Mouse (Mus musculus) myocyte (in vitro differentiated cells): ENCODE measurements around the gene Ganc.

Experiments used
- CEBPB ChIP-seq: IDR thresholded peaks from 2 replicates; pipeline ENCODE4 v1.6.1; 2011; ENCODE audit warnings: mild to moderate bottlenecking, moderate library complexity; ENCODE audit not compliant: poor library complexity, insufficient read depth, severe bottlenecking
- E2F4 ChIP-seq: IDR thresholded peaks from one replicate; pipeline ENCODE4 v1.6.1; 2011; ENCODE audit warnings: mild to moderate bottlenecking, control low read depth, moderate library complexity; ENCODE audit not compliant: insufficient read depth
- MAX ChIP-seq: IDR thresholded peaks from one replicate; pipeline ENCODE4 v1.6.1; 2011; ENCODE audit warnings: low read depth, mild to moderate bottlenecking, control low read depth
- MYOD1 ChIP-seq, 3 experiments: IDR thresholded peaks; one replicate each; pipeline ENCODE4 v1.6.1; 2011; ENCODE audit warnings: control low read depth in 2 of 3, low read depth in 2 of 3, mild to moderate bottlenecking in 2 of 3, moderate library complexity in 1 of 3; ENCODE audit not compliant: insufficient read length in 2 of 3, control insufficient read depth in 1 of 3
- MYOG ChIP-seq, 3 experiments: IDR thresholded peaks; one replicate each; pipeline ENCODE4 v1.6.1; 2011; ENCODE audit warnings: control low read depth in 2 of 3, low read depth in 2 of 3, mild to moderate bottlenecking in 2 of 3; ENCODE audit not compliant: insufficient read length in 2 of 3, control insufficient read depth in 1 of 3, insufficient read depth in 1 of 3
- POLR2A ChIP-seq: IDR thresholded peaks from one replicate; pipeline ENCODE4 v1.6.1; 2011; ENCODE audit warnings: low read depth, mild to moderate bottlenecking, control low read depth, moderate library complexity; ENCODE audit not compliant: insufficient read length
- POLR2AphosphoS2 ChIP-seq: IDR thresholded peaks from one replicate; pipeline ENCODE4 v1.6.1; 2011; ENCODE audit warnings: low read depth, control low read depth; ENCODE audit not compliant: insufficient read length
- SRF ChIP-seq: IDR thresholded peaks from one replicate; pipeline ENCODE4 v1.6.1; 2011; ENCODE audit warnings: low read depth; ENCODE audit not compliant: control insufficient read depth, insufficient read length
- TCF12 ChIP-seq: IDR thresholded peaks from one replicate; pipeline ENCODE4 v1.6.1; 2011; ENCODE audit warnings: mild to moderate bottlenecking, control low read depth; ENCODE audit not compliant: poor library complexity, insufficient read depth, severe bottlenecking
- USF1 ChIP-seq: IDR thresholded peaks from one replicate; pipeline ENCODE4 v1.6.1; 2011; ENCODE audit warnings: low read depth, mild to moderate bottlenecking, control low read depth, moderate library complexity

DNA sequence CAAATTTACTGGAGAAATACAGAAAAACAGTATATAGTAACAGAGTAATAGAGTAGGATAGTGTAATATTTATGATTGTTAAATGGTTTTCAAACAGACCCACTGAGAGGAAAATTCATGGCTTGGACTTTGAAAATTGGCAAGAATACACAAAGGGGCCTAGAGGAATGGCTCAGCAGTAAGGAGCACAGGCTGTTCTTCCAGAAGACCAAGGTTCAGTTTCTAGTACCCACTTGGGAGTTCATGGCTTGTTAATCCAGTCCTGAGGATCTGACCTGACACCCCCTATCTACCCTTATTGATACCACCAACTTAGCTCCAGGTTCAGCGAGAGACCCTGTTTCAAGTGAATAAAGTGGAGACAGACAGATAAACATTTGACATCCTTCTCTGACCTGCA, 5.7 kb upstream of the Ganc start:
- TF ChIP-seq POLR2A: no peak
- no peak for TF ChIP-seq USF1
- TF ChIP-seq E2F4: no peak
- TF ChIP-seq MAX: no peak
- no peak for TF ChIP-seq TCF12
- TF ChIP-seq MYOD1 (IDR thresholded peaks at IDR 0.05; ENCODE audit: control insufficient read depth in 1 of 3, insufficient read length in 2 of 3, low read depth in 2 of 3): no peak
- no peak for TF ChIP-seq POLR2AphosphoS2
- TF ChIP-seq CEBPB: no peak
- no peak for TF ChIP-seq MYOG (IDR thresholded peaks at IDR 0.05; ENCODE audit: control insufficient read depth in 1 of 3, insufficient read depth in 1 of 3, insufficient read length in 2 of 3, low read depth in 2 of 3)
- TF ChIP-seq SRF: no peak
